Mouse (Mus musculus) natural killer cell, adult 2 months (primary cell): ENCODE measurements around the gene Dpp8.
A peak's percentile ranks its signal among the peaks of the same experiment; 100 is the strongest.

Experiments used
- DNase-seq, 2 experiments: peaks; one replicate each; pipeline ENCODE4 v3.0.0; 2022; ENCODE audit warnings: low spot score in 2 of 2

The Dpp8 gene

GRCm38 (mm10) chr9:65086801-65087200 is 54.6 kb downstream of the Dpp8 start:
- no peak for DNase-seq

- peak; percentile 32 to 43 for DNase-seq
Observed at GRCm38 (mm10) chr9:65087490-65087889, 55.3 kb downstream of the Dpp8 start.

GRCm38 (mm10) chr9:65094237-65094636 is 62.0 kb downstream of the Dpp8 start:
- no peak for DNase-seq

- DNase-seq, result no peak
Observed at GRCm38 (mm10) chr9:65100991-65101685, 68.9 kb downstream of the Dpp8 start, which contains the start of gene Igdcc4. Gene Igdcc4 (plus strand): TSS chr9:65101486.

- DNase-seq, result no peak
Observed at GRCm38 (mm10) chr9:65101686-65102376, 69.6 kb downstream of the Dpp8 start.

- no peak for DNase-seq
Observed at GRCm38 (mm10) chr9:65102377-65103172, 70.4 kb downstream of the Dpp8 start.

- DNase-seq, result no peak
Observed at GRCm38 (mm10) chr9:65103173-65103752, 71.0 kb downstream of the Dpp8 start.

GRCm38 (mm10) chr9:65106821-65107220 is 74.6 kb downstream of the Dpp8 start:
- DNase-seq, result no peak

- DNase-seq, result no peak
Observed at GRCm38 (mm10) chr9:65107893-65108292, 75.7 kb downstream of the Dpp8 start.

GRCm38 (mm10) chr9:65109132-65110072 is 77.2 kb downstream of the Dpp8 start:
- DNase-seq, result no peak

- DNase-seq, result no peak
Observed at GRCm38 (mm10) chr9:65111698-65112097, 79.5 kb downstream of the Dpp8 start.

- DNase-seq, result no peak
Observed at GRCm38 (mm10) chr9:65113694-65114093, 81.5 kb downstream of the Dpp8 start.

- no peak for DNase-seq
Observed at GRCm38 (mm10) chr9:65115891-65116290, 83.7 kb downstream of the Dpp8 start.

GRCm38 (mm10) chr9:65117516-65117915 is 85.3 kb downstream of the Dpp8 start:
- DNase-seq, result no peak

GRCm38 (mm10) chr9:65120935-65121334 is 88.7 kb downstream of the Dpp8 start:
- peak in 1 of 2 experiments; percentile 43 for DNase-seq

- no peak for DNase-seq
Observed at GRCm38 (mm10) chr9:65122545-65122944, 90.3 kb downstream of the Dpp8 start.

- DNase-seq, result peak in 1 of 2 experiments; percentile 34
Observed at GRCm38 (mm10) chr9:65123552-65124168, 91.4 kb downstream of the Dpp8 start.

- DNase-seq, result peak; percentile 32 to 41
Observed at GRCm38 (mm10) chr9:65128123-65128815, 96.1 kb downstream of the Dpp8 start.

- DNase-seq, result no peak
Observed at GRCm38 (mm10) chr9:65131717-65132116, 99.5 kb downstream of the Dpp8 start.
